Mouse (Mus musculus) ES-Bruce4 (cell line): ENCODE results near the gene Wdr18. TPM values are rescaled to one million over a fixed set of nuclear protein-coding genes. Genes with fewer than 3 reads are reported as not detected.

Experiments used
- H3K27ac ChIP-seq: 2 replicates; pipeline ENCODE4 v1.5.1; 2012; ENCODE audit warnings: low read length, inconsistent platforms; ENCODE audit not compliant: insufficient read depth
- H3K27me3 ChIP-seq: 2 replicates; pipeline ENCODE4 v1.6.1; 2012; ENCODE audit warnings: mild to moderate bottlenecking, low read length, inconsistent platforms; ENCODE audit not compliant: control insufficient read depth, poor library complexity, insufficient read depth, severe bottlenecking
- H3K36me3 ChIP-seq: 2 replicates; pipeline ENCODE4 v1.6.1; 2012; ENCODE audit warnings: inconsistent platforms, mild to moderate bottlenecking, low read length, moderate library complexity; ENCODE audit not compliant: control insufficient read depth, poor library complexity, insufficient read depth, severe bottlenecking
- H3K4me1 ChIP-seq: one replicate; pipeline ENCODE4 v1.8.1; 2011; ENCODE audit warnings: low read length; ENCODE audit not compliant: control insufficient read depth, insufficient read depth
- H3K4me3 ChIP-seq: 2 replicates; pipeline ENCODE4 v1.5.1; 2011; ENCODE audit warnings: low read depth, mild to moderate bottlenecking, low read length
- H3K9ac ChIP-seq: 2 replicates; pipeline ENCODE4 v1.6.1; 2012; ENCODE audit warnings: low read depth, mild to moderate bottlenecking, inconsistent platforms; ENCODE audit not compliant: poor library complexity, severe bottlenecking
- H3K9me3 ChIP-seq: replicated peaks from 2 replicates; pipeline ENCODE4 v1.6.1; 2012; ENCODE audit warnings: mild to moderate bottlenecking, low read length, inconsistent platforms; ENCODE audit not compliant: control insufficient read depth, poor library complexity, insufficient read depth, severe bottlenecking
- CTCF ChIP-seq: IDR thresholded peaks from one replicate; pipeline ENCODE4 v1.8.1; 2011; ENCODE audit warnings: low read depth, low read length
- EP300 ChIP-seq: IDR thresholded peaks from 2 replicates; pipeline ENCODE4 v1.6.1; 2011; ENCODE audit warnings: low read depth, low read length; ENCODE audit not compliant: insufficient read depth
- POLR2A ChIP-seq: IDR thresholded peaks from one replicate; pipeline ENCODE4 v1.8.1; 2011; ENCODE audit warnings: low read length; ENCODE audit not compliant: insufficient read depth
- polyA plus RNA-seq: library from polyadenylated mRNA; stranded (reverse); fragments of >200 nt; gene quantifications from 2 replicates; pipeline ENCODE4 v1.2.4, GENCODE M21; 2011; ENCODE audit warnings: low read depth; ENCODE audit not compliant: missing spikeins, insufficient read depth, insufficient read length

Gene Wdr18
- polyA plus RNA-seq: 47.6 and 55.3 TPM in 2 replicates

DNA sequence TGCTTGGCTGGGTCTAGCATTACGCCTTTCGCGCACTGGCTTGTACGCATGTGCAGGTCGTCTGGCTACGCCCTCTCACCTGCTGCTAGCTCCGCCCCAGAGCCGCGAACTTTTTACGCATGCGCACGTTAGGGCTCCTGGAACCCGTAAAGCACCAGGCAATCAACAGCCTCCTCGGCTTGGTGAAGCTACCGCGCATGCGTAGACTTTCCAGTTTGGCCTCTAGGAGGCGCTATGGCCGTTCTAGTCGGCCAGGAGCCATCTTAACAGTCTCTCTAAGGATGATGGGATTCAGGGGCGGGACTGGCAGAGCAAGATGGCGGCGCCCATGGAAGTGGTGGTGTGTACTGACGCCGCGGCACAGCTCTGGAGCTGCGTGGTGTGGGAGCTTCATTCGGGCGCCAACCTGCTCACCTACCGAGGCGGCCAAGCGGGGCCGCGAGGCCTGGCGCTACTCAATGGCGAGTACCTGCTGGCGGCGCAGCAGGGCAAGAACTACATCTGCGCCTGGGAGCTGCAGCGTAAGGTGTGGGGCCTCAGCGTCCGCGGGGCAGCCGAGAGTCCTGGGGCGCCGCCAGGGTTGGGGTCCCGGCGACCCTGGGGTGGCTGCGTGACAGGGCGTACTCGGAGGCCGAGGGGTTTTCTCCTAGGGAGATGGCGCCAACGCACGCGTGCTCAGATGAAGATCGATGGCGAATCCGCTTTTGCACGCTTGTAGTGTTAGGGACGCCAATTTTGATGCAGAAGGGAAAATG is at the start of gene Wdr18:
Gene Wdr18 (plus strand): TSS at position 306 of the 755 bp plus-strand sequence.
- no peaks in the 10 kb centered on the region for H3K27me3 ChIP-seq
- H3K36me3 ChIP-seq: peaks cover 26% of the 10 kb centered on the region
- peak within 1 kb of the TSS; percentile 75 for H3K9ac ChIP-seq
- TF ChIP-seq CTCF (peak; percentile 96), POLR2A (peak; percentile 31), EP300 (no peak)
- H3K4me3 ChIP-seq: peak within 1 kb of the TSS; percentile 84
- no peaks in the 10 kb centered on the region for H3K9me3 ChIP-seq
- peaks cover 15% of the 10 kb centered on the region for H3K4me1 ChIP-seq
- H3K27ac ChIP-seq: no peak within 1 kb of the TSS

DNA sequence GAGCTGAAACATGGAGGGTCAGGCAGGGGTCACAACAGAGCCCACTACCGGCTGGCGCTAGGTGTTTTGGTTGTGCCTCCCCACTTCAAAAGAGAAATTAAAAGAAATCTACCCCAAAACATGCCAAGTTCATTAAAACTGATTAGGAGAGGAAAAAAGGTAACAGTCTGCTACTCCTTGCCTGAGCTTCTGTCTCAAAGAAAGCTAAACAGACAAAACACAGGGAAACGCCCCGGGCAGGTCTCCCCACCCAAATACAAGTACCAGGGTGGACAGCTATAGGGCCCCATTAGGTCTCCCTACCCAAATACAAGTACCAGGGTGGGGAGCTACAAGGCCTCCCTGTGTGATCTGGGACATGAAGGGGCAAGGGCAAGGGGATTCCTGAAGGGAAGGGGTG is 49.4 kb upstream of the Wdr18 start, which contains the start of gene Gm26602:
Gene Gm26602 (plus strand): TSS at position 301 of the 400 bp plus-strand sequence.
- Histone ChIP-seq H3K9ac (no peak within 1 kb of the TSS), H3K9me3 (no peaks in the 10 kb centered on the region), H3K4me1 (no peaks in the 10 kb centered on the region), H3K36me3 (no peaks in the 10 kb centered on the region), H3K27me3 (no peaks in the 10 kb centered on the region), H3K27ac (no peak within 1 kb of the TSS), H3K4me3 (no peak within 1 kb of the TSS)
- TF ChIP-seq EP300: no peak
- TF ChIP-seq CTCF: no peak
- TF ChIP-seq POLR2A: no peak

DNA sequence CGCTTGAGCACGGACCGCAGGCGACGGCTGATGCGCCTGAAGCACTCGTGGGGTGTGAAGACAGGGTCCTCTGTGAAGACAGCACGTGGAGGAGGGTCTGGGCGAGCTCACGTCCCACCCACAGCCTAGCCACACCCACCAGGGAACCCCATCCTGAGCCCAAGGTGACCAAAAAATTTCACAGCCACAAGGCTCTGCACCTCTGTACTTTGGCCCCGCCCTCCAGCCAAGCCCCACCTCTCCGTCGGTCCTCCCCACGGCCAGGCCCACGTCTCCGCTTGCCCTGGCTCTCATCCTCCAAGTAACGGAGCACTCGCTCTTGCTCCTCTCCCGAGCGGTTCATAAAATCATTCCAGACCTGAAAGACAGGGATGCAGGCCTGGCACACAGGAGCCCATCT is 47.5 kb upstream of the Wdr18 start:
- H3K36me3 ChIP-seq: no peaks in the 10 kb centered on the region
- TF ChIP-seq POLR2A: no peak
- no peak for TF ChIP-seq EP300
- no peak for TF ChIP-seq CTCF
- H3K4me3 ChIP-seq: no peak overlapping the region
- H3K27ac ChIP-seq: no peak overlapping the region
- H3K9ac ChIP-seq: no peak overlapping the region
- H3K27me3 ChIP-seq: no peaks in the 10 kb centered on the region
- no peaks in the 10 kb centered on the region for H3K9me3 ChIP-seq
- H3K4me1 ChIP-seq: no peaks in the 10 kb centered on the region

DNA sequence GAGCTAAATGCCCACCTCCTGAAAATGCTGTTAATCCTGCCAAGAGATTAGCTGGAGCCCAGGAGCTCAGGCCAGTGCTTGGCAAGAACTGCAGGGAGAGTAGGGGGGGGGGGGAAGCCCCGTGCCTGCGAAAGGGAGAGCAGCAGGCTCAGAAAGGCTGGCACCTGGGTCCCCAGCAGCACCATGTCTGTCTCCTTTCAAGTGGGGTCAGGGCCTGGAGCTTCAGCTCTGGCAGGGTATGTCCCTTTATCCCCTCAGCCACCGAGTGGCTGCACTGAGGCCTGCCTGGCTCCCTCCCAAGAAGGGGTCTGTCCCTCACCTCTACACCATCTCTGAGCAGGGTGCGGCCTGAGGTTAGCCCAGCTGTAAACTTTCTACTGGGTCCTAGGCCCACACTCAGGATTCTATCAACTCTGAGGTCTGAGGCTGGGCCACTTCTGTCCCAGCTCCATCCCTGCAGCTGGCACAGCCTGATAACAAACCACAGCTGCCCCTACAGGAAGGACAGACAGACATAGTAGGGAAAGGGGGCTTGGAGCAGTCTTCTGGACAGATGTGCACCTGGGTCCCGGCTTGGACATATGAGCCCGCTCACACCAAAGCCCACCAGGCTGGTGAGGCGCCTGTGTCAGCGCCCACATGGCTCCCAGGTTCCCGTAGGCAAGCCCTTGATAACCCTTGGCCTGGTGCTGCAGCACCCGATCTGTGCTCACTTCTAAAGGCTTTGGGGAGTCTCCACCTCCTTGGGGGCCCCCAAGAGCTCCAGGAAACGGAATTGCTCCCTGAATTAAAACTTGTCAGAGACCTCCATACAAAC is 45.6 kb upstream of the Wdr18 start:
- no peaks in the 10 kb centered on the region for H3K27me3 ChIP-seq
- no peak overlapping the region for H3K9ac ChIP-seq
- TF ChIP-seq EP300: no peak
- no peak for TF ChIP-seq CTCF
- no peak for TF ChIP-seq POLR2A
- H3K4me3 ChIP-seq: no peak overlapping the region
- no peaks in the 10 kb centered on the region for H3K36me3 ChIP-seq
- H3K27ac ChIP-seq: no peak overlapping the region
- no peaks in the 10 kb centered on the region for H3K4me1 ChIP-seq
- no peaks in the 10 kb centered on the region for H3K9me3 ChIP-seq

DNA sequence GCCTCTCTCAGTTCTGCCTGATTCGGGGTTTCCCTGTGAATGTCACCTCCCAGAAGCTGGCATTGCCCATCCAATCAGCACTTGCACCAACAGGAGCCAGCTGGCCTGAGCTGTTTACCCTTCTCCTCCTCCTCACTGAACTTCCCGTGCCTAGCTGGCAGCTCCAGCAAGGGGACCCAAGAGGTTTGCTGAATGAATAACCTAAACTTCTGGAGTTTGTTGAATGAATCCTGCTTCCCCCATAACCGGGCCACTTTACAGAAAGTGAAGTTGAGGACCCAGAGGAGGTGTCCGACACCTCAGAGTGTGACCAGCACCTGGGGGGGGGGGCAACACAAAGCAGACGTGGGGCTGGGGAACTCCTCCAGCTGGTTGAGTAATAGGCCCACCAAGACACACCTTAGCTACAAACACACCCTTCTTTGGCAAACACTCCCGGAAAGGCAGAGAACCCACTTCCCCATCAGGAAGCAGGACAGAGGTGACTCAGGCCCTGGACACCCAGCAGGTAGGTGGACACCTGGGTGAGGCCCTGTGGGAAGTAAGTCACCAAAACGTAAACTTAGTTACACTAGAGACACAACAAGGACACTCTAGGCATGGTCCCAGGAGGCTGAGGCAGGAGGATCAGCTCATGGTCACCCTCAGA is 44.9 kb upstream of the Wdr18 start:
- Histone ChIP-seq H3K9ac (no peak overlapping the region), H3K27ac (no peak overlapping the region), H3K27me3 (no peaks in the 10 kb centered on the region), H3K36me3 (no peaks in the 10 kb centered on the region), H3K4me3 (no peak overlapping the region), H3K9me3 (no peaks in the 10 kb centered on the region), H3K4me1 (peaks cover 1% of the 10 kb centered on the region)
- TF ChIP-seq POLR2A: no peak
- TF ChIP-seq EP300: no peak
- TF ChIP-seq CTCF: no peak

DNA sequence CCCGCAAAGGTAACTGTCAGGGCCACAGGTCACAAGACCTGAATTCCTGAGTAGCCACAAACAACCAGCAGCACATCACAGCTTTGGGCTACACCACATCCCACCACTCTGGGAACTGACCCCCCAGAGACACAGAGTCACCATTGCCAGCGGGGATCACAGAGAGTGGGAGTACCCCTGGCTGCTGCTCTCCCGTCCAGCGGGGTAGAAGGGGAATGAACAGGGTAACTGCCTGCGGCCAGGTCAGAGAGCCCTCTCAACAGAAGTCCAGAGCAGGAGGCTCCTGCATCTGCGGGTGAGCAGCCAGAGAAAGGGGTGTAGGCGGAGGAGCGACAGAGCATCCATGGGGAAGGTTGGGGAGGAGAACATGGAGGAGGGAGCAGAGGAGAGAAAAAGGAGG is 43.9 kb upstream of the Wdr18 start:
- H3K9ac ChIP-seq: peak overlapping the region; percentile 73
- H3K4me3 ChIP-seq: peak overlapping the region; percentile 74
- H3K27ac ChIP-seq: no peak overlapping the region
- H3K4me1 ChIP-seq: peaks cover 7% of the 10 kb centered on the region
- no peaks in the 10 kb centered on the region for H3K27me3 ChIP-seq
- no peaks in the 10 kb centered on the region for H3K9me3 ChIP-seq
- no peak for TF ChIP-seq EP300
- no peak for TF ChIP-seq POLR2A
- no peak for TF ChIP-seq CTCF
- no peaks in the 10 kb centered on the region for H3K36me3 ChIP-seq
